Mouse (Mus musculus) spleen, postnatal 10 days (tissue): ENCODE data around the gene Sympk.
A peak's percentile ranks its signal among the peaks of the same experiment; 100 is the strongest.
"Not testable (repeated sequence)": the region's sequence is repeated elsewhere in the genome, so short reads cannot be mapped to it uniquely, and the experiment has no call there.

ENCODE experiments used
- DNase-seq, 2 experiments: peaks; one replicate each; pipeline ENCODE4 v3.0.0; 2021 to 2022; ENCODE audit warnings: low spot score in 2 of 2

The Sympk gene

DNA sequence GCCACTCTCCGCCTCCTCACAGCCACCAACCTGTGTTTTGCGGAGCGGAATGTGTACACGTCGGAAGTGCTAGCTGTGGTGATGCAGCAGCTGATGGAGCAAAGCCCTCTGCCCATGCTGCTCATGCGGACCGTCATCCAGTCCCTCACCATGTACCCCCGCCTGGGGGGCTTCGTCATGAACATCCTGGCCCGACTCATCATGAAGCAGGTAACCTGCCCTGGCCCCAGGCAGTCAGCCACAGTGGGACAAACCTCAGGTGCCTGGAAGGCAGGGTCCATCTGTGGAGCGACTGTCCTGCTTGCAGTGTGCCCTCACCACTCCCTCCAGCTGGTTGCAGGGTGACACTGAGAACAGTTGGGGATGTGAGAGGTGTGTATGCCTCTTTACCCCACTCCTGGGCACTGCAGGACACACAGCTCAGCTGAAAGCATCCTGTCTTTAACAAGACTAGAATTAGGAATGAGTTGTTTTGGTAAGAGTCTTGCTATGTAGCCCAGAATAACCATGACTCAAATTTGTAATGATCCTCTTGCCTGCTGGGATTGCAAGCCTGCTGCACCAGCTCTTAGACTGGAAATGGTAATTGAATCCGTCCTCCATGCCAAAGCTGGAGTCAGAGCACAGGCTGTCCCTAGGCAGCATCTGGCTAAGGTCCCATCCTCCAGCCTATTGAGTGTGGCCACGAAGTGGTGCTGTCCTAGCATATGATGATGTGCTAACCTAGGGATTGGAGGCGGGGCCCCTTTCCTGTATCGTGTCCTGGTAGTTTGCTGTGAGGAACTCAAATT is 28.4 kb downstream of the Sympk start:
- no peak for DNase-seq

DNA sequence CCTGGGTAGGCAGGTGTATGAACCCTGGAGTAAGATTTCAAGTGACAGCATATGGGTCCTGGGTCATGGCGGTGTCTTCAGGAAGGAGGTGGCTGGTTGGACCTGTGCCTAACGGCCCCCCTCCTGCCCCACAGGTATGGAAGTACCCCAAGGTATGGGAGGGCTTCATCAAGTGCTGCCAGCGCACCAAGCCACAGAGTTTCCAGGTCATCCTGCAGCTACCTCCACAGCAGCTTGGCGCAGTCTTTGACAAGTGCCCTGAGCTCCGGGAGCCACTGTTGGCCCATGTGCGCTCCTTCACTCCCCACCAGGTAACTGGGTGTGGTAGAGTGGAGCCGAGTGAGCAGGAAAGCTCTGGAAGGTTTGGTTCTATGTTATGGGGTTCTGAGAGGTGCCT is 29.0 kb downstream of the Sympk start:
- DNase-seq = no peak

DNA sequence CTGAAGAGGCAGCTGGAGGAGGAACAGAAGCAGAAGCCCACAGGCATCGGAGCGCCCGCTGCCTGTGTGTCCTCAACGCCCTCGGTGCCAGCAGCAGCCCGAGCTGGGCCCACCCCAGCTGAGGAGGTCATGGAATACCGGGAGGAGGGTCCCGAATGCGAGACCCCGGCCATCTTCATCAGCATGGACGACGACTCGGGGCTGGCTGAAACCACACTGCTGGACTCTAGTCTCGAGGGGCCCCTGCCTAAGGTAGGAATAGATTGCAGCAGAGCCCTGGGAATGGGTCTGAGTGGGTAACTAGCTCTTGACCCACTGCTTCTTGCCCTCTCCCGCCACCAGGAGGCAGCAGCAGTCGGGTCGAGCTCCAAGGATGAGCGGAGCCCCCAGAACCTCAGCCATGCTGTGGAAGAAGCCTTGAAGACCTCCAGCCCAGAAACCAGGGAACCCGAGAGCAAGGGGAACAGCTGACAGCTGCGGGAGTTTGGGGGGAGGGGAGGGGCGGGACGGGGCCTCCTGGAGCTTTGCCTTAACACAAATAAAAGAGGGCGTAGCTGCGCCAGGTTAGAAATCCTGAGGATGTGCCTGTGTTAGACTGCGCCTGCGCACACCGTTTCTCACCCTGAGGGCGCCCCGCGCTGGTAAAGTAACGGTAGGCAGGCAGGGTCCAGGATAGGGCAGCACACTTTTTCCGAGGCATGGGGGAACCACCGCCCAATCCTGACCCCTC is 30.0 kb downstream of the Sympk start, which contains the start of gene Rsph6a:
Gene Rsph6a (plus strand): TSS at position 644 of the 730 bp plus-strand sequence.
- DNase-seq = peak in 1 of 2 experiments; percentile 62

DNA sequence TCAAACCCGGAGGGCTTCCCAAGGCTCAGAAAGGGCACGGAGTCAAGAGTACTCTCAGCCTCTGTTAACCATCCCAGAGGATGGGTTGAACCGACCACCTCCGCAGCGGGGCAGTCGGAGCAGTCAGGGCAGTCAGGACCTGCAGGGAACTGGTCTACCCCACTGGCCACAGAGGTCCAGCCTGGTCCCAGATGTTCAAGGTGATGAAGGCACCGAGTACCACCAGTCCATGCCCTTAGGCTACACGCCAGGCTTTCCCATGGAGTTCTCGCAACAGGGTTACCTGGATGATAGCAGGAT is 30.6 kb downstream of the Sympk start:
- no peak for DNase-seq

DNA sequence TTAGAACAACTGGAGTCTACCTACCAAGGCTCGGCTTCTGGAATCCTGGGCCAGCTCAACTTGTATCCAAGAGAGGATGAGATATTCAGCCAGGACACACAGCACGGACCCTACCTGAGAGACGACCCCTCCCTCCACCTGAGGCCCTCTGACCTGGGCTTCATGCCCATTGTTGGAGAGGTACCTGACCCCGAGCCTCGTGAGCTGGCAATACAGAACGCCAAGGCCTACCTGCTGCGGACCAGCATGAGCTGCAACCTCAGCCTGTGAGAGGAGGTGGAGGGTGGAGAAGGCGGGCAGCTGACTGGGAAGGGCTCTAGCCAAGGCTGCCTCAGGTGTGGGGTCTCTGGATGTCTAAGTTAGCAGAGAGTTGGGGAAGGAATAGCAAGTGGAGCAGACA is 30.9 kb downstream of the Sympk start:
- no peak for DNase-seq

DNA sequence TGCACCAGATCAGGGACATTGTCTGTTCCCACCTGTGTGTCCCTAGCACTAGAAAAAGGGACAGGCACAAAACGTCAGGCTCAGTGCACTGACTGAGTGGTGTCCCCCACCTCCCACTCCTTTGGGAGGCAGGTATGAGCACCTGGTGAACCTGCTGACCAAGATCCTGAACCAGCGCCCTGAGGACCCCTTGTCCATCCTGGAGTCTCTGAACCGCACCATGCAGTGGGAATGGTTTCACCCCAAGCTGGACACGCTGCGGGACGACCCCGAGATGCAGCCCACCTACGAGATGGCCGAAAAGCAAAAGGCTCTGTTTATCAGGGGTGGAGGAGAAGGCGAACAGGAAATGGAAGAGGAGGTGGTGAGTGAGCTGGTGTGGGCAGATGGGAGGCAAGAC is 33.2 kb downstream of the Sympk start:
- DNase-seq = no peak

DNA sequence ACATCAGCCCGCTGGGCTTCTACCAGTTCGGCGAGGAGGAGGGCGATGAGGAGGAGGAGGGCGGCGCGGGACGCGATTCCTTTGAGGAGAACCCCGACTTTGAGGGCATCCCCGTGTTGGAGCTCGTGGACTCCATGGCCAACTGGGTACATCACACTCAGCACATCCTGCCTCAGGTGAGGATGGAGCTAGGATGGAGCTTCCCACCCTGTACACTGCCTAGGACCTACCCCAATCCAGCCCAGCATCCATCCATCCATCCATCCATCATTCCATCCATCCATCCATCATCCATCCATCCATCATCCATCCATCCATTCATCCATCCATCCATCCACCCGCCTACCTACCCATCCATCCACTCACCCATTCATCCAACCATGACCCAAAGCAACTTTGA is 41.7 kb downstream of the Sympk start:
- no peak for DNase-seq

DNA sequence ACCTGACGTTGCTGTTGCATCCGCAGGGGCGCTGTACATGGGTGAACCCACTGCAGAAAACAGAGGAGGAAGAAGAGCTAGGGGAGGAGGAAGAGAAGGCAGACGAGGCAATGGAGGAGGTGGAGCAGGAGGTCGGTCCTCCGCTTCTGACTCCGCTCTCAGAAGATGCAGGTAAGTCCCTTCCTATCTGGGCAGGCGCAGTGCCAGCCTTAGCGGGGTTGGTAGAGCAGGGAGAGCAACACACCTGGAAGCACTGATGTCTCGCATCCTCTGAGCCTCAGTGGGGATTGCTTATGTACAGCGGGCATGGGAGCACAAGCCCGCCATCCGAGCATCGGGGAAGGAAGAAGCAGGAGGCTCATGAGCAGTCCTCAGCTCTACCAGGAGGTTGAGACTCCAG is 42.9 kb downstream of the Sympk start:
- DNase-seq = no peak

DNA sequence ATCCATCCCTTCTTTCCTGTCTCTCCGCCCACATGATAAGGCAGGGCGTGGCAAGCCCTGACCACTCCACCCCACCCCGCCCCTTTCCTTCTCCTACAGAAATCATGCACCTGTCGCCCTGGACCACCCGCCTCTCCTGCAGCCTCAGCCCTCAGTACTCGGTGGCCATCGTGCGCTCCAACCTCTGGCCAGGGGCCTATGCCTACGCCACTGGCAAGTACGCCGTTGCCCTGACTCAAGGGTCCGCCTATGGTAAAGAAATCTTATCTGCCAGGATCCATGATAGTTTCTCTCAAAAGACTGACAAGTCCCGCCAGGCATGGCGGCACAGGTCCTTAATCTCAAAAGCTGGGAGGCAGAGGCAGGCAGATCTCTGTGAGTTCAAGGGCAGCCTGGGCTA is 43.8 kb downstream of the Sympk start:
- DNase-seq = no peak

DNA sequence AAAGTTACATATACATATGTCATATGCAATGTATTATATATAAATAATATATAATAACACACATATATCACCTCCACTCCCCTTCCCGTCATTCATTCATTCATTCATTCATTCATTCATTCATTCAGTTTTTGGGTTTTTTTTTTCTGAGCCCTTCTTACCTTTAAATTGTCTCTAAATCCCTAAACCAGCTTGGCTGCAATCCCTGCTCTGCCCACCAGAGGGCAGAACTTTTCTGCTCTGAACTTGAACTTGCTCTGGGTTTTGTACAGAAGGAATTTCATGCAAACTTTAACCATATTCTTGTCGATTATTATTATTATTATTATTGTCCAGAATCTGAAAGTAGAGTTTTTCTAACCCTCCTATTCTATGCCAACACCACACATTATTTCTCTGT is 44.5 kb downstream of the Sympk start:
- DNase-seq = peak; percentile 67 to 85

DNA sequence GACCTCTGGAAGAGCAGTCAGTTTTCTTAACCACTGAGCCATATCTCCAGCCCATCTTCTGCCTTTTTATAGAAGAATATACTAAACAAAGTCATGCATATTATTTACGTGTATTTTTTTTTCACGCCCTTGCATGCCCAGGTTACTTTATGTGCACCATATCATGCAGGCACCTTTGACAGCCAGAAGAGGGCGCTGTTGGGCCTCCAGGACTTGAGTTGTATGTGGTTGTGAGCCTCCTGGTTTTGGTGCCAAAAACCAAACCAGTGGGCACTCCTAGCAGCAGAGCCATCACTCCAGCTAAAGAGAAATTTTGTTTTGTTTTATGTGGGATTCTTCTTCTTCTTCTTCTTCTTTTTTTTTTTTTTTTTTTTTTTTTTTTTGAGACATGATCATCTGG is 45.3 kb downstream of the Sympk start:
- peak in 1 of 2 experiments; percentile 64 for DNase-seq

DNA sequence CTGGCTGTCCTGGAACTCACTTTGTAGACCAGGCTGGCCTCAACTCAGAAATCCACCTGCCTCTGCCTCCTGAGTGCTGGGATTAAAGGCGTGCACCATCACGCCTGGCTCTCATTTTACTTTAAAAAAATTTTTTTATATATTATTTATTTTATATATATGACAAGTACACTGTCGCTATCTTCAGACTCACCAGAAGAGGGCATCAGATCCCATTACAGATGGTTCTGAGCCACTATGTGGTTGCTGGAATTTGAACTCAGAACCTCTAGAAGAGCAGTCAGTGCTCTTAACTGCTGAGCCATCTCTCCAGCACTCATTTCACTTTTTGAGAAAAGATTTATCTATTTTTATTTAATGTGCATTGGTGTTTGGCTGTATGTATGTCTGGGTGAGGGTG is 46.8 kb downstream of the Sympk start:
- not testable (repeated sequence) for DNase-seq

DNA sequence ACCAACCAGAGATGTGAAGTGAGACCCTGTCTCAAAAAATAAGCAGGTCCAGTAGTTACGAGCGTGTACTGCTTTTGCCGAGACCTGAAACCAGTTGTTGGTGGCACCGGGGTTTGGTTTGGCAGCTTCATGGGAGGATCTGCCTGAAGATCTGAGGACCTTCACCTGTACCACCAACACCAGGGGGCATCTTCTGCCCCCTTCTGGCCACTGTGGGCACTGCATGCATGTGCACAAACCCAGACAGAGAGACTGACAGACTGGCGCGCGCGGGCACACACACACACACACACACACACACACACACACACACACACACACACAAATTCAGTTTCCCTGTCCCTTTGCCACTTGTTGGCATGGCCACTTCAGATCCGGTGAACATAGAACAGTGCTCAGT is 49.3 kb downstream of the Sympk start:
- peak; percentile 50 to 71 for DNase-seq

DNA sequence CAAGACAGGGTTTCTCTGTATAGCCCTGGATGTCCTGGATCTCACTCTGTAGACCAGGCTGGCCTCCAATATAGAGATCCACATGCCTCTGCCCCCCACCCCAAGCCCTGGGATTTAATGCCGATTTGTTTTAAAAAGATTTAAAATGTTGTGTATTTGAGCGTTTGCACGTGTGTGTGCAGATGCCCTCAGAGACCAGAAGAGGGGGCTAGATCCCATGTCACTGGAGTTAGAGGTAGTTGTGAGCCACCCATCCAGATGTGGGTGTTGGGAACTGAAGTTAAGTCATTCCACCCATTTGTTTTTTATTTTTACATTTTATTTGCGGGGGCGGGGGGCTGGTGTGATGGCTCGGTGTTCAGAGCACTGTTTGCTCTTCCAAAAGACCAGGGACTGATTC is 50.3 kb downstream of the Sympk start:
- DNase-seq = no peak

DNA sequence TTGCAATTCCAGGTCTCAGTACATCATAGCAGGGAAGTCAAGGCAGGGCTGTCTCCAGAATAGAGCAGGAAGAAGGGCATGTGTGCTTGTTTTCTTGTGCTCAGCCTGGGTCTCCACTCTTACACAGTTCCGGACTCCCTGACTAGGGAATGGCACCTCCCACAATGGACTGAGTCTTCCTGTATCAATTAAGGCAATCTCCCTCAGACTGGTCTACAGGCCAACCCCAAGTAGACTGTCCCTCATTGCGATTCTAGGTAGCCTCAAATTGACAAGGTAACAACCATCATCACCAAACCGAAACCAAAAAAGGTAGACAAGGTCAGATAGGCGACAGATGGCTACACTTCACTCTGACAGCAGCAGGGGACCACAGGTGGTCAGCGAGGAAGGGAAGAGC is 51.1 kb downstream of the Sympk start:
- no peak for DNase-seq

DNA sequence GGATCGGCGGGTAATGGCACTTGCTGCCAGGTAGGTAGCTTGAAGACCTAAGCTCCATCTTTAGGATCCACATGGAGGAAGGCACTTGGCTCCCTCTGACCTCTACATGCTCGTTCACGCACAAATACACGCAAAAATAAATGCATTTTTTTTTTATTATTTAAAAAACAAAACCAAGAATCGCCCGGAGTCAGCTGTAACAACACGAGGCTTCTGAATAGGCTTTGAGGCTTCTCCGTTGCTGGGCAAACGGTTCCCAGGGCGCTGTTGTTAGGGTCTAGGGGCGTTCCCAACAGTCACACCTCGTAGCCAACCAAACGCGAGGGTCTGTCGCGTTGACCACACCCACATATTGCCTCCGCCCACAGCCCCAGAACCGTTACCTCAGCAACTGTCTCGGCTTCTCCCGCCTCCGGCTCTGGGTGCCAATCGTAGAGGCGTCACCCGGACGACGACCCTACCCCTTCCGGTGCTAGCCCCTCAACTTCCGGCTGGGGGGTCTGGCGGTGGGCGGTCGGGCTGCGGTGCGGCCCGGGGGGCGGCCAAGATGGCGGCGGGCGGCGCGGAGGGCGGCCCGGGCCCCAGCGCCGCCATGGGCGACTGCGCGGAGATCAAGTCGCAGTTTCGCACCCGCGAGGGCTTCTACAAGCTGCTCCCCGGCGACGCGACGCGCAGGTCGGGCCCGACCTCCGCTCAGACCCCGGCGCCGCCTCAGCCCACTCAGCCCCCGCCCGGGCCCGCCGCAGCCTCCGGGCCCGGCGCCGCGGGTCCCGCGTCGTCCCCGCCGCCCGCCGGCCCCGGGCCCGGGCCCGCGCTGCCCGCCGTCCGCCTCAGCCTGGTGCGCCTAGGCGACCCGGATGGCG is 51.8 kb downstream of the Sympk start, which contains the start of gene Dmwd:
Gene Dmwd (plus strand): TSS at position 505 of the 863 bp plus-strand sequence.
- peak; percentile 72 to 87 for DNase-seq

DNA sequence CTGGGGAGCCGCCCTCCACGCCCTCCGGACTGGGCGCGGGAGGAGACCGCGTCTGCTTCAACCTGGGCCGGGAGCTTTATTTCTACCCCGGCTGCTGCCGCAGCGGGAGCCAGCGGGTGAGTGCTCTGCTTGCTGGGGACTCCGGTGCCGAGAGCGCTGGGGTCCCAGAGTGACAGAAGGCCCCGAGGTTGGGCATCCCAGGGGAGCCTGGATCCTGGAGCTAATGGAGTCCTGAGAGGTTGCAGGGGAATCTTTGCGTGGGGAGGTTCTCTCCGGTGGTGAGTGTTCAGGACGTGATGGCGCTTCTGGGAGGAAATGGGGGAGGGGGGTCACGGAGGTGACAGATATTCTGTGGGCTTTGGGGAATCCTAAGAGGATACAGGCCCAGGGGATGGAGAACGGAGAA is 52.4 kb downstream of the Sympk start:
- peak; percentile 50 to 58 for DNase-seq

DNA sequence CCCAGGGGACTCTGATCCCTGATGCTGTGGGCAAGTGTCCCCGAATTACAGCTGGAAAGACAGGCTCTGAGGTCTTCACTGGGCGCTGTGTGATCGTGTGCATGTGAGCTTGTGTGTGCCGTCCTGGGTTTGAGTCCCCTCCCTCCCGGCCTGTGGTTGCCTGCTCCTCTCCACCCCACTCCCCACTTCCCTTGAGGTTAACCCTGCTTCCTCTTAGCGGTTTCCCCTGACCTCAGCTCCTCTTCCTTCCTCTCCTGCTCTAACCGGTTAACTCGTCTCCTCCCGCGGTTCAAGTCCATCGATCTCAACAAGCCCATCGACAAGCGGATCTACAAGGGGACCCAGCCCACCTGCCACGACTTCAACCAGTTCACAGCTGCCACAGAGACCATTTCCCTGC is 53.6 kb downstream of the Sympk start:
- DNase-seq = peak; percentile 55 to 74

DNA sequence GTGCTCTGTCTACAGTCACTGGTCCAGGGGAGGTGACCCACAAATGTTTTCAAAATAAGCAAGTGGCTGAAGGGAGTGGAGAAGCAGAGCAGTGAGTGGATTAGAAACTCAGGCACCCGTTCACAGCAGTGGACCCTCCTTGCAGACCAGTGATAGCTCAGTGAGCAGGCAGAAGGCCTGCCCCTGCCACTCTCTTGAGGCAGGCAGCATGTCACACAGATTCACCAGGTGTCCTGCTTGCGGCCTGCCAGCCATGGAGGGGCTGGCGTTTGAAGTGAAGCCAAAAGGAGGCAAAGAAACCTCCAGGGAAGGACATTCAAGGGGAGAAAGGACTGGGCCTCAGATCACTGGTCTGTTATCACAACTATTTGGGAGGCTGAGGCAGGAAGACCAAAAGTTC is 54.6 kb downstream of the Sympk start:
- no peak for DNase-seq

DNA sequence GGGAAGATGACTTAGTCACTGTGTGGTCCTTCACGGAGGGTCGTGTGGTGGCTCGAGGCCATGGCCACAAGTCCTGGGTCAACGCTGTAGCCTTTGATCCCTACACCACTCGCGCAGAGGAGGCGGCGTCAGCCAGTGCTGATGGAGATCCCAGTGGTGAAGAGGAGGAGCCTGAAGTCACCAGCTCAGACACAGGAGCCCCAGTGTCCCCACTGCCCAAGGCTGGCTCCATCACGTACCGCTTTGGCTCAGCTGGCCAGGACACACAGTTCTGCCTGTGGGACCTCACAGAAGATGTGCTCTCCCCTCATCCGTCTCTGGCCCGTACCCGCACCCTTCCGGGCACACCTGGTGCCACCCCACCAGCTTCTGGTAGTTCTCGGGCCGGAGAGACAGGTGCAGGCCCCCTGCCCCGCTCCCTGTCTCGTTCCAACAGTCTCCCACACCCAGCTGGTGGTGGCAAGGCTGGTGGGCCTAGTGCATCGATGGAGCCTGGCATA is 56.3 kb downstream of the Sympk start:
- DNase-seq = peak in 1 of 2 experiments; percentile 23

DNA sequence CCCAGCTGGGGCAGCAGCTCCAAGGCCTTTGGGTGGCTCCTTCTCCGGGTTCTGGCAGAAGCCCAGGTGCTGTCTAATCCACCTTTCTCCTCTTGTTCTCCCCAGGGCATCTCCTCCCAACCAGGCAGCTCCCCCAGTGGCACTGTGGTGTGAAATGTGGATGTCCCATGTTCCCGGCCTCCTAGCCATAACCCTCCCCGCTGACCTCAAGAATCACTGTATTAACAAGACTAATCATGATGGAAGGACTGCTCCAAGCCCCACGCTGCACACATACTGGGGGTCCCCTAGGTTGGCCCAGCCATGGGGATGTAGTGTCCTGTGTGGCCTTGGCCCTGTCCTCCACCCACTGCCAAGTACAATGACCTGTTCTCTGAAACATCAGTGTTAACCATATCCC is 58.0 kb downstream of the Sympk start:
- peak in 1 of 2 experiments; percentile 10 for DNase-seq

DNA sequence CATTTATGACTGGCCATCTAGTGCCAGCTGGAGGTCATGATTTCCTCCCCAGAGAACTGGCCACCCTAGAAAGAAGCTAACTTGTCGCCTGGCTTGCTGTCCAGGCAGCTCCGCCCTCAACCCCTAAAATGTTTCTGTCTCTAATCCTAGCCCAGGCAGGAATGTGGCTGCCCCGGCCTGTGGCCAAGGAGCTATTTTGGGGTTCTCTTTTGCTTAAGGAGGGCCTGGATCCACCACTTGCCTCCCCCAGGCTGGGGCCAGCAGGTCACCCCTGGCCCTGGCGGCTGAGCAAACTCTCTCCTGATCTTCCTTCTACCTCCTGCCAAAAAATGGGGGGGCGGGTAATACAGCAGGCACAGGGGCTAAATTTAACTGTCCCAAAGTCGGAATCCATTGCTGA is 58.9 kb downstream of the Sympk start:
- peak; percentile 8 to 23 for DNase-seq
